9 mouse cellular contexts compared by ENCODE assay signal in the genomic region with DNA sequence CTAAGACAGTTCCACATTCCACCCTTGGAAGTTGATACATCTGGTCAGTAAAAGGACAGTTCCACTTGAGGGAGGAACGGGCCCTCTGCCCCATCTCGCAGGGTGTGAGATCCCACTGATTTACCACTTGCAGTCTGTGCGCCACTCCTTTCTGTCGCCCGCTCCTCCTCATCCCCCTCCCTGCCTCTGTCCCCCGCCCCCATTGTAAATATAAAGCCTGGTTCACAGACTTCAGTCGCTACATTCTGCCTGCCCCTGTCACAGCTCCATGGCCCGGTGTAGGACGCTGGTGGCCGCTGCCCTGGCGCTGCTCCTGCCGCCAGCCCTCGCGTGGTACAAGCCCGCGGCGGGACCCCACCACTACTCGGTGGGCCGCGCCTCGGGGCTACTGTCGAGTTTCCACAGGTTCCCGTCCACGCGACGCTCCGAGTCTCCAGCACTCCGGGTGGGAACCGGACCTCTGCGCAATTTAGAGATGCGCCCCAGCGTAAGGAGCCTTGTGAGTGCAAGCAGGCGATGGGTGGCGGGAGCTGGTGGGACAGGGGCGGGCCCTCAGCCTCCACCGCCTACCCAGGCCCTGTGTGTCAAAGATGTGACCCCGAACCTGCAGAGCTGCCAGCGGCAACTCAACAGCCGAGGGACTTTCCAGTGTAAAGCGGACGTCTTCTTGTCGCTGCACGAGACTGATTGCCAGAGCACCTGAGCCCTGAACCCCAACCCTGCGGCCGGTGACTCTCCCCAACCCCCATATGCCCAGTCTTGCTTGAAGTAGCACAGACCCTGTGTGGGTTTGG. TPM values are rescaled to one million over a fixed set of nuclear protein-coding genes. Genes with fewer than 3 reads are reported as not detected.
DNase-seq lines count a peak whose midpoint lies in the region; ATAC-seq and TF ChIP-seq lines count a peak whose summit lies in the region.
"Had no signal": no experiment of that assay in that cellular context is flagged by ENCODE, and none has a peak within 500 bp of the region (broad histone marks: within the 10 kb centered on the region; RNA-seq: fewer than 3 reads in every experiment).

A gene (plus strand): TSS at position 237 of the 794 bp plus-strand sequence.

- H3K4me2 ChIP-seq in heart, embryonic 11.5 days: peak within 1 kb of the TSS; percentile 87
- peak within 1 kb of the TSS; percentile 48 for H3K4me2 ChIP-seq in hindbrain, embryonic 13.5 days
- H3K4me2 ChIP-seq in midbrain, embryonic 11.5 days: peak within 1 kb of the TSS; percentile 41

- intact Hi-C loops in heart, postnatal 36 days (cut with DNase I): no loop called here
- intact Hi-C loops in left cerebral cortex, postnatal 36 days (cut with DNase I): no loop called here
- intact Hi-C loops in left cerebral cortex, postnatal 4 days (cut with DNase I): no loop called here

- TF ChIP-seq CTCF in ES-Bruce4 (IDR thresholded peaks at IDR 0.05; ENCODE audit: low read depth, low read length): no peak

- H3K4me3 ChIP-seq in heart, embryonic 11.5 days (ENCODE audit: low read depth, low read length): peak within 1 kb of the TSS; percentile 43
- H3K4me3 ChIP-seq in ES-Bruce4 (ENCODE audit: low read depth, low read length): peak within 1 kb of the TSS; percentile 28
- H3K4me3 ChIP-seq in hindbrain, embryonic 13.5 days: peak within 1 kb of the TSS; percentile 25
- H3K4me3 ChIP-seq in midbrain, embryonic 11.5 days (ENCODE audit: low read depth, low read length): peak within 1 kb of the TSS; percentile 19

- peak within 1 kb of the TSS; percentile 50; the same call in 1 of the 2 replicates for H3K27ac ChIP-seq in heart, embryonic 11.5 days (ENCODE audit: low read depth, low read length)
- no peak within 1 kb of the TSS for H3K27ac ChIP-seq in ES-Bruce4 (ENCODE audit: insufficient read depth, low read length)
- H3K27ac ChIP-seq in hindbrain, embryonic 13.5 days: no peak within 1 kb of the TSS
- H3K27ac ChIP-seq in midbrain, embryonic 11.5 days (ENCODE audit: low read depth, low read length): no peak within 1 kb of the TSS

- ATAC-seq in heart, embryonic 11.5 days (replicated peaks; ENCODE audit: insufficient number of reproducible peaks, low FRiP score, low TSS enrichment): no peak
- ATAC-seq in hindbrain, embryonic 13.5 days (ENCODE audit: low FRiP score): no peak
- ATAC-seq in midbrain, embryonic 11.5 days (ENCODE audit: low FRiP score): peak; percentile 47; the same call in 1 of the 2 replicates

- peaks cover 24% of the 10 kb centered on the region for H3K4me1 ChIP-seq in heart, embryonic 11.5 days (ENCODE audit: control insufficient read depth, insufficient read depth, low read length)
- H3K4me1 ChIP-seq in ES-Bruce4 (ENCODE audit: control insufficient read depth, insufficient read depth, low read length): no peaks in the 10 kb centered on the region
- peaks cover 21% of the 10 kb centered on the region for H3K4me1 ChIP-seq in hindbrain, embryonic 13.5 days (replicated peaks)
- peaks cover 10% of the 10 kb centered on the region for H3K4me1 ChIP-seq in midbrain, embryonic 11.5 days (ENCODE audit: control insufficient read depth, insufficient read depth, low read length)

- WGBS in heart, embryonic 11.5 days (ENCODE audit: insufficient replicate concordance): 4% methylated on average over 45 of the region's 45 CpGs
- WGBS in hindbrain, embryonic 13.5 days: 6% methylated on average over 45 of the region's 45 CpGs
- 8% methylated on average over 45 of the region's 45 CpGs for WGBS in midbrain, embryonic 11.5 days

- no peak for DNase-seq in heart, postnatal 36 days
- DNase-seq in midbrain, embryonic 11.5 days (ENCODE audit: low spot score, missing footprints): peak; percentile 91
- DNase-seq in frontal cortex, postnatal 36 days (ENCODE audit: low spot score in 2 of 2): no peak
- no peak for DNase-seq in left cerebral cortex, postnatal 36 days (ENCODE audit: low spot score in 2 of 2)
- no peak for DNase-seq in left cerebral cortex, postnatal 4 days
- DNase-seq: right cerebral cortex, postnatal 14 days had no signal

- TF ChIP-seq EP300 in ES-Bruce4 (IDR thresholded peaks at IDR 0.05; ENCODE audit: insufficient read depth, low read depth, low read length): no peak

- no peak for TF ChIP-seq POLR2A in ES-Bruce4 (IDR thresholded peaks at IDR 0.05; ENCODE audit: insufficient read depth, low read length)

- H3K9me3 ChIP-seq in heart, embryonic 11.5 days (replicated peaks; ENCODE audit: control insufficient read depth, low read length): no peaks in the 10 kb centered on the region
- H3K9me3 ChIP-seq in ES-Bruce4 (replicated peaks; ENCODE audit: control insufficient read depth, insufficient read depth, low read length, poor library complexity, severe bottlenecking): no peaks in the 10 kb centered on the region
- no peaks in the 10 kb centered on the region for H3K9me3 ChIP-seq in hindbrain, embryonic 13.5 days
- H3K9me3 ChIP-seq in midbrain, embryonic 11.5 days (ENCODE audit: control insufficient read depth, low read length): no peaks in the 10 kb centered on the region

- H3K27me3 ChIP-seq in heart, embryonic 11.5 days (ENCODE audit: control insufficient read depth, insufficient read depth, low read length): peaks cover 3% of the 10 kb centered on the region; the same call in 1 of the 2 replicates
- no peaks in the 10 kb centered on the region for H3K27me3 ChIP-seq in ES-Bruce4 (ENCODE audit: control insufficient read depth, insufficient read depth, low read length, poor library complexity, severe bottlenecking)
- peaks cover 32% of the 10 kb centered on the region for H3K27me3 ChIP-seq in hindbrain, embryonic 13.5 days
- peaks cover 4% of the 10 kb centered on the region; the same call in 1 of the 2 replicates for H3K27me3 ChIP-seq in midbrain, embryonic 11.5 days (ENCODE audit: control insufficient read depth, insufficient read depth, low read length)

- H3K36me3 ChIP-seq in heart, embryonic 11.5 days (ENCODE audit: control insufficient read depth, insufficient read depth, low read length): peaks cover 23% of the 10 kb centered on the region
- peaks cover 22% of the 10 kb centered on the region for H3K36me3 ChIP-seq in ES-Bruce4 (ENCODE audit: control insufficient read depth, insufficient read depth, low read length, poor library complexity, severe bottlenecking)
- peaks cover 78% of the 10 kb centered on the region for H3K36me3 ChIP-seq in hindbrain, embryonic 13.5 days
- H3K36me3 ChIP-seq in midbrain, embryonic 11.5 days (ENCODE audit: control insufficient read depth, insufficient read depth, low read length): peaks cover 12% of the 10 kb centered on the region

- peak within 1 kb of the TSS; percentile 74 for H3K9ac ChIP-seq in heart, embryonic 11.5 days (ENCODE audit: low read depth, low read length)
- peak within 1 kb of the TSS; percentile 61 for H3K9ac ChIP-seq in ES-Bruce4 (ENCODE audit: low read depth, poor library complexity, severe bottlenecking)
- peak within 1 kb of the TSS; percentile 61 for H3K9ac ChIP-seq in hindbrain, embryonic 13.5 days
- peak within 1 kb of the TSS; percentile 44 for H3K9ac ChIP-seq in midbrain, embryonic 11.5 days (ENCODE audit: low read length)

RNA-seq across cellular contexts. Expression of the gene that starts here (rescaled TPM):
- 8.8 and 9.1 TPM in 2 replicates for polyA plus RNA-seq in heart, embryonic 11.5 days (2014; fragmentation: Nextera tagmentation; extraction: Ambion mirVana)
- total RNA-seq in heart, postnatal 36 days (2021): not detected
- polyA plus RNA-seq in ES-Bruce4 (2011; ENCODE audit: insufficient read depth, insufficient read length, low read depth, missing spikeins): not detected in 2 replicates
- 0.79 and 1.3 TPM in 2 replicates for polyA plus RNA-seq in hindbrain, embryonic 13.5 days (2015; fragmentation: Nextera tagmentation; extraction: Ambion mirVana)
- polyA plus RNA-seq in midbrain, embryonic 11.5 days (2014; fragmentation: Nextera tagmentation; extraction: Ambion mirVana): 0.38 TPM in 1 of 2 replicates, not detected in the other
- 1 to 10 TPM in 1 of 2 experiments, not detected in 1; 1.2 TPM for total RNA-seq in left cerebral cortex, postnatal 36 days (2021)
- total RNA-seq in left cerebral cortex, postnatal 4 days (2021): 1 to 10 TPM in 1 of 2 experiments, not detected in 1; 1.4 TPM

Comparison
In these comparisons a context has a peak if more than half of its experiments do, and no peak if none do; other contexts are left out.
1. Peak in DNase-seq, ATAC-seq, H3K4me3 ChIP-seq, H3K9ac ChIP-seq and H3K4me2 ChIP-seq in midbrain, embryonic 11.5 days; RNA of the gene not detected or under 1 TPM.